Mouse (Mus musculus) heart, adult 9 months (tissue): ENCODE measurements around the gene Klhl20.
A peak's percentile ranks its signal among the peaks of the same experiment; 100 is the strongest.

Source experiments
- DNase-seq, 2 experiments: peaks; one replicate each; pipeline ENCODE4 v3.0.0; 2022; ENCODE audit warnings: low spot score in 2 of 2

The Klhl20 gene

DNA sequence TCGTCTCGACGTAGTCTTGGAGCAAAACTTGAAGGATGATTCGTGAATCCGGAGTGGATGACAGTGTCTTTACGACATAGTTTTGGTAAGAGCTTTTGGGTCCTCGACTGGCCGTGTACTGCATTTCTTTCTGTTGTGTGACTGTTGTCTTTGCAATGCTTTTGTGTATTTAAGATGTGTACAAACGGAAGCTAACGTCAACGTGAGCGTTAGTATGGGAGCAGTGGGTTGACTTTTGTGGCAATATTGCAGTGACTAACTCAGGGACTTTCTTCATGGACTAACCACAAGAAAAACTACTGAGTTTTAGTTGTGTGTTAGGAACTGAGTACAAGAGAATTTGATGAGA, 60.1 kb downstream of the Klhl20 start:
- DNase-seq: peak in 1 of 2 experiments; percentile 3

DNA sequence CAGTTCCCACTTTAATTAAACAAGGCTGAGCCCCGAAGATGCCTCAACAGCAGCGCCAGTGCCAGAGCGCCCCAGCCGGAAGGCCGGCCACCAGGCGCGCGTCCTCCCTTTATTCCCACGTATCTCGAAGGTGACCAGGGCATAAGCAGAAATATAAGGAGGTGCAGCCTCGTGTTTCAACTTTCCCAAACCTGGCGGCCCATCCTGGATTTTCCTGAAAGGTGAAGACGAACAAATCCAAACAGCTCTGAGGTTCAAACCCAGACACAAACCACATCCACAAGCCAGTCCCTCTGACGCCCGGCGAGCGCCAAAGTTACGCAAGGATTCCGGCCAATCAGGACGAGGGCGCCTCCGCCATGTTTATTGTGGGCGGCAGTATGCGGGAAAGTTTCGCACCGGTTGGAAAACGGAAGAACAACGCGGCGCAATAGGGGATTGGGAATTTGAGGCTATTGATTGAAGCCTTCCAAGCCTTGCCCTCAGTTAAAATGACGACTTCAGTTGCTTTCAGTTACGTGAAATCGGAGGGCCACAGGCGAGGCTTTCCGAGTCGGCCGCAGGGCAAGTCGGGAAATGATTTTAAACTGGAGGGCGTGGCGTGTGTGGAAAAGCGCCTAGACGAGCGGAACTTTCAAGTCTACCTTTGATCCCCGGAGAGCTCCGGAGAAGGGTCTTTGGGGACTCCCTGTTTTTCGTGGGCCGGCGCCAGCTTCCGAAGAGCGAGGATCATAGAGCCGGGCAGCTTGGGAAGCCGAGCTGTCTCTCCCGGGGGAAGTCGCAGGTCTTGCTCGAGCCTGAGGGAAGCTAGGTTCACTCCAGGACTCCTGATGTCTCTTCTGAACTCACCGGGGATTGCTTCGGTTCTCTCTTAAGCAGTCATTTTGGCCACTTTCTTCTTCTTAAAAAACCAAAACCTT, 60.7 kb downstream of the Klhl20 start, which contains the start of the genes Dars2 and Cenpl:
Gene Dars2, minus strand, starts transcription at position 307 of the 920 bp plus-strand sequence.
Gene Cenpl, plus strand, starts transcription at position 362 of the 920 bp plus-strand sequence.
- DNase-seq: peak; percentile 98

DNA sequence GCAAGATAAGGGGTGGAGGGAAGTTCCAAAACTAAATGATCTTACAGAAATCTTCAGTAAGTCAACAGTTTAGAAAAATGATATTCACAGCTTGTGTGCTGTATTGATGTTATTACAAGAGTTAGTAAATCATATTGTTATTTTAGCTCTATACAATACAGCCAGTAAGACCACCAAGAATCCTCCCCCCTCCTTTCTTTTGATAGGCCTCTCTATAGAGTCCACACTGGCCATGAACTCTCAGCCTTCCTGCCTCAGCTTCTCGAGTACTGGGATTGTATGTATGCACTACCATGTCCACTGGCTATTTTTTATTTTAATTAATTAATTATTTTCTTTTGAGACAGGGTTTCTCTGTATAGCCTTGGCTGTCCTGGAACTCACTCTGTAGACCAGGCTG, 68.0 kb downstream of the Klhl20 start:
- DNase-seq: no peak

DNA sequence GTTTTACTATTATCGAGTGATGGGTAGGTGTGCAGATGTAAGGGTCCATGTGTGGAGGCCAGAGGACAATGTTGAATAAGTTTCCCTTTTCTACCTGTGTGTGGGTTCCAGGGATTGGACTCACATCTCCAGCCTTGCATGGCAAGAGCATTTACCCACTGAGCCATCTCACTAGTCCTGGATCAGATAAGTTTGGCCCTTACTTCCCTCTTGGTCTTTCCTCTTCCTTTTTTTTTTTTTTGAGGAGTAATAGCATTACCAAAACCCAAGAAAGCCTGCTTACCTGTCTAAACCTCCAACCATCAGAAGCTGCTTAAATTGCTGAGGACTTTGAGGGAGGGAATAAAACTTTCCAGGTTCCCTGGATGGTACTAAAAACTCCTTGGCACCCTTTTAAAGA, 74.1 kb downstream of the Klhl20 start:
- DNase-seq: no peak

DNA sequence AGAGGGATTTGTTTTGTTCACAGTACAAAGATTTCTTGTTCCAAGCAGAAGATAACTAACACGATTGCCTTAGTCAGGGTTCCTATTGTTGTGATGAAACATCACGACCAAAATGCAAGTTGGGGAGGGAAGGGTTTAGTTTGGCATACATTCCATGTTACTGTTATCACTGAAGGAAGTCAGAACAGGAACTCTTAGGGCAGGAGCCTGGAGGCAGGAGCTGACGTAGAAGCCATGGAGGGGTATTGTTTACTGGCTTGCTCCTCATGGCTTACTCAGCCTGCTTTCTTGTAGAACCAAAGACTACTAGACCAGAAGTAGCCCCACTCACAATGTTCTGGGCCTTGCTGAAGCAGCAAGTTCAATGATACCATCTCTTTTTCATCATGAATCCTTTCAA, 84.3 kb downstream of the Klhl20 start:
- no peak for DNase-seq

DNA sequence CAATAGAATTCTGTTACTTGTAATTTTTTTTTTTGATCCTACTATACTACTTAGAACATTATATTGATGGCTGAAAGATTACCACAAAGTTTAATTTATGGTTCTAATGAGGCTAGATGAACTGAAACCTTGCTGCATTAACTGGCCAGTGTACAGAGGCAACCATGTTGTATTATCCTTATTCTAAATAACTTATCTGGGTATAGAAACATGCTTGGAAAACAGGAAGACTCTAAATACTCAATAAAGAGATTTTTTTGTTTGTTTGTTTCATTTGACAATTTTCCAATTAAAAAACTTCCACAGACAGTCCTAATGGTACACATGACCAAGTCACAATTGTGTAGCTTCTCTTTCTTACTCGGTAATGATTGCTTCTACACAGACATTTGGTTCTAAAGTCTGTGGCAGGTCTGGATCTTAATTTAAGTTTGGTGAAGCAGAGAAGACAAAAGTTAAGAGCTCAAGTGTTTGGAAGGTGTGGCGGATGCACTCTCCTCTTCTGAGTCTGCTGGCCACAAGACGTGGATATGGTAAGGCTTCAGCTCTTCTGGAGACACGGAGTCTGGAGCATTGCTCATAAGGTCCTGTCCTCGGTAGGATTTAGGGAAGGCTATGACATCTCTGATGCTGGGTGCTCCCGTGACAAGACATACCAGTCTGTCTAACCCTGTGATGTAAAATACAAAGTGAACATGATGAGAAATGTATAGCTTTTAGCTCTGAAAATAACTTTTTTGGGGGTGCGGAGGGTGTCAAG, 89.9 kb downstream of the Klhl20 start:
- no peak for DNase-seq

DNA sequence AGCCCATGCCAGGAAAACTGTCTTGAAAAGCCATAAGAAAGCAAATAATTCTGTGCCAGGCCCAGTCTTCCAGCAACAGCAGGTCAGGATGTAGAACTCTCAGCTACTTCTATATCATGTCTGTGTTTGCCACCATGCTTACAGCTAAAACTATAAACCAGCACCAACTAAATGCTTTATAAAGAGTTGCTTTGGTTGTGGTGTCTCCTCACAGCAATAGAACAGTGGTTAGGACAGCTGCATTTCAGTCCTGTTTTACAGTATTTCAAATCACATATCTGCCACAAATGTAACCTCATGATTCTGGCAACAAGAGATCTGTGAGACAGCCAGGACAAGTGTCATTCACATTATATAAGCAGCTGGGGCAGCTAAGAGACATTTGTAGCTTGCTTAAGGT, 90.5 kb downstream of the Klhl20 start:
- no peak for DNase-seq

DNA sequence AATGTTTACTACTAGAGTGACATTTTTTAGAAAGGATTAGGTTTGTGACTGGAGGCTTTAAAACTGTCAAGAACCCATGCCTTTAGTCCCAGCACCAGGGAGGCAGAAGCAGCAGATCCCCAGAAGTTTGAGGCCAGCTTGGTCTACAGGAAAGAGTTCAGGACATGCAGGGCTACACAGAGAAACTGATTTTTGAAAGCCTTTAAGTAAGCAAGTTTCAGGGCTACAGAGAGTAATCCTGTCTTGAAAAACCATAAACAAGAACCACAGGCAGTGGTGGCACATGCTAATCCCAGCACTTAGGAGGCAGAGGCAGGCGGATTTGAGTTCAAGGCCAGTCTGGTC, 90.9 kb downstream of the Klhl20 start:
- no peak for DNase-seq

DNA sequence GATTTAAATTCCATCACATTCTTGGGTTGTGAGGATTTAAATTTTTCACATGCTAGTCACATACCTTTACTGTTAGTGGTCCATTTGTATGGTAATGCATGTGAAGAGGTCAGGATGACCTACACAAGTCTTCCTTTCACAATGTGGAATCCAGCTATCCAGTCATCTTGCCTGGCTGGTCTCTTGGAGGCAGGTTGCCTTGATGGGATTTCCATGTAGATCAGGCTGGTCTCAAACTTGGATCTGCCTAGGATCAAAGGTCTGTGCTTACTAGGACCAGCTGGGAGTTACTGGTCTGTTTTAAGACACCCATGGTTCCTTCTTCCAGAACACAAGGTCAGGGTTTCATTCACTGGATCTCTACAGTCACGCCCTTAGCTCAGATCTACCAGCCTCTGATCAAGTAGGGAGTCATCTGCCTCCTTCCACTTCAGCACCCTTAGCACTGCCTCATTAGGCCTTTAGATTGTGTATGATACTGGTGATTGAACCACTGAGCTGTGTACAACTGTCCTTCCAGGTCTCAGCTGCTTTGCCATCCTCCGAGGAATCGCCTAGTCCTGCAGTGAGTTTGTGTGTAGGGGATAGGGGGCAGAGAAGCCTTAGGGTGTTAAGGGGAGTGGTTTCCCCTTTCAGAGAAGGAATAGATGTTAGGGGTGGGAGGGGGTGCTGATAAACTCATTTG, 91.4 kb downstream of the Klhl20 start:
- no peak for DNase-seq

DNA sequence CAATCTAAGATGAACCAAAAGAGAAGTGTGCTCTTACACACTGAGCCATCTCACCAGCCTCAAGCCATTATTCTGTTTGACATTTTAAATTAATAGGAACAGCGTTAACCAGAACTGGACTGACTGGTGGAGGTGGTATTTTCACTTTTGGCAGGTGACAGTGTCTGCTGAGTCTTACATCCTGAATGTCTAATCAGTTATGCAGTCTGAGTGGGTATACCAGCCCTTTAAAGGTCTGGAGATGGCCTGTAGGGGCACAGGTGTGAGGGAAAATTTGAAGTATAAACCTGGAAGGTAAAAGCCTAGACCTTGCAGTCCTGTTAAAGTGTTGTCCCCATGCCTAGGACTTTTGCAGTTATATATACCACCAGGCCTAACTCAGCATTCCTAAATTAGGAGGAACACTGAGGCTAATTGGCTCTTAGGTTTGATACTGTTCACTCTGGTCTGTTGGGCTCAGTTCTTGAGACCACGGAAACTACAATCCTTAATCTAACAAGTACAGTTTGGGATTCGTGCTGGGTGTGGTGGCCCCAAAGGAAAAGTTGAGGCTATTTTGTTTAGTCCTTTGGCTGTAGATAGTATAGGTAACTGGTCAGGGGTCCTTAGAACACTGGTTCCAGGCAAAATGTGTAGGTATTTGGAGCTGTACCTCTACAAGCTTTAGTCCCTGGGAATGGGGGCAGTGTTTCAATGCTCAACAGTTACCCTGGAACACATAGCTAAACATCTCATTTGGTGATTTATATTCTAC, 92.2 kb downstream of the Klhl20 start:
- no peak for DNase-seq
